Mouse (Mus musculus): ENCODE results near the gene Acvr1b. TPM values are rescaled to one million over a fixed set of nuclear protein-coding genes. Genes with fewer than 3 reads are reported as not detected.

Acvr1b gene
- polyA plus RNA-seq, 1 experiment from 2014 or later, result 6.6 TPM

DNA sequence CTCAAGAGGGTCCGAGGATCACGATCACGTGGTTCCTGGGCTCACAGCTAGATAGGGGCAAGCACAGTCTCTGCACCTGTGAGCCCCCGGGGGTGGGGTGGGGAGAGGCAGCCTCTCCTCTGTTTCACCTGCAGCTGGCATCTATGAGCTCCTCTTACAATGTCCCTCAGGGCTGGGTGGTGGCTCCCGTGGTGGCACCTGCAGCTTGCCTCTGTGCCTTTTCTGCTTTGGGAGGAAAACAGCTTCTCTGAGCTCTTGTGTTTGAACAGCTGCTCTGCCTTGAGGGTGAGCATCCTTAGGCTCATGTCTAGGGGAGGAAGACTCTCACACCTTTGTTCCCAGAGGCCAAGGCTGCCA is 61.5 kb downstream of the Acvr1b start:
- no peaks in the 10 kb centered on the region for H3K27me3 ChIP-seq (replicated peaks; ENCODE audit: insufficient read depth, low read length)
- TF ChIP-seq EP300 (IDR thresholded peaks at IDR 0.05) (no peak), CTCF (IDR thresholded peaks at IDR 0.05) (no peak)
- DNase-seq (ENCODE audit: low spot score), result no peak
- H3K4me3 ChIP-seq (ENCODE audit: low read depth, low read length), result no peak overlapping the region
- peak overlapping the region; percentile 93 for H3K27ac ChIP-seq (ENCODE audit: low read length)
- peaks cover 7% of the 10 kb centered on the region for H3K36me3 ChIP-seq (ENCODE audit: insufficient read depth, low read length)
- no peak for ATAC-seq
- 25% methylated on average over 5 of the region's 5 CpGs for WGBS
- no peak overlapping the region for H3K9ac ChIP-seq (replicated peaks; ENCODE audit: low read depth)
- H3K4me1 ChIP-seq (ENCODE audit: insufficient read depth, low read depth, low read length), result peaks cover 15% of the 10 kb centered on the region
- H3K9me3 ChIP-seq (ENCODE audit: low read length), result no peaks in the 10 kb centered on the region
- H3K4me2 ChIP-seq (replicated peaks; ENCODE audit: low read depth, low read length), result no peak overlapping the region

DNA sequence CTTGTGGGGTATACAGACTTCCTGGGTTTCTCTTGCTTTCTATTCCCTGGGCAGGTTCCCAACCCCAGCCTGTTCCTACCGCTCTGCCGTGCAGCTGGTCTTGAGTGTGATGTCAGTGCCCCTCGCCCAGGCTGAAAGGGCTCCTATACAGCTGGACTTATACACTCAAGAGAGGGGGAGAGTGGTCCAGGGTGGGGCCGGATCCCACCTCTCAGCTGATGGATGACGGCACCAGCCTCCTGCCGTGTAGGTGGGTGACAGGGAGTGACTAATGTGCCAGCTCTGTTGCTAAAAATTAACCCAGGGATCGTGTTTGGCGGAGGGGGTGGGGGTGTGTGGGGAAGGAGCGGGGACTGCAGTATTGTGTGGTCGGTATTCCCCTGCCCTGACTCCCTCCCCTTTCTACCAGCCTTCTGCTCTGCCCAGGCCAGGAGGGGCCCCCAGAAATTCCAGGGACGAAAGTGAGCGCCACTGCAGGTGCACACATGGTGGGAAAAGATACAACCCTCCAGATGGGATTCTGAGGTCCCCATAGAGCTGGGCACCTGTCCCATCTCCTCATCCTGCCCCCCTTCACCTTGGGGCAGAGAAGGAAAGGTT is 62.0 kb downstream of the Acvr1b start:
- Histone ChIP-seq H3K4me1 (ENCODE audit: insufficient read depth, low read depth, low read length) (peaks cover 16% of the 10 kb centered on the region), H3K27me3 (replicated peaks; ENCODE audit: insufficient read depth, low read length) (no peaks in the 10 kb centered on the region), H3K4me3 (ENCODE audit: low read depth, low read length) (no peak overlapping the region), H3K36me3 (ENCODE audit: insufficient read depth, low read length) (peaks cover 7% of the 10 kb centered on the region; the same call in 1 of the 2 replicates), H3K27ac (ENCODE audit: low read length) (peak overlapping the region; percentile 93), H3K9ac (replicated peaks; ENCODE audit: low read depth) (no peak overlapping the region), H3K9me3 (ENCODE audit: low read length) (no peaks in the 10 kb centered on the region), H3K4me2 (replicated peaks; ENCODE audit: low read depth, low read length) (no peak overlapping the region)
- TF ChIP-seq CTCF (IDR thresholded peaks at IDR 0.05) (no peak), EP300 (IDR thresholded peaks at IDR 0.05) (no peak)
- ATAC-seq (no peak), DNase-seq (ENCODE audit: low spot score) (peak; percentile 38)
- WGBS, result 20% methylated on average over 12 of the region's 12 CpGs

DNA sequence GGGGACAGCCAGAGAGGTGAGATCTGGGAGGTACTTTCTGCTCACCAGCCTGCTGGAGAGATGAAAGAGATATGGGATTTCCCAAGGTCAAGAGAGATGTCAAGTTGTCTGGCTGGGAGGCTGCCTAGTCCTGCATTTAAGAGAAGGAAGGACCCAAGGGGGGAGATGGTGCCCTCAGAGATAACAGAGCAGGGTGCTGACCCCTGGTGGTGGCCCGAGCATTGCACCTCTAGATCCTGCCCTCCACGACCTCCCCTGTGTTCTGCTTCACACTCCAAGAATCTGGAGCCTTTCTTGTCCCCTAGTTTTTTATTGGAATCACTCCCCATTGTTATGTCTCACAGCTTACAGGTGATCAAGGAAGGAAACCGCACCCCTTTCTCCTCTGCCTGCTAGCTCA is 63.0 kb downstream of the Acvr1b start:
- DNase-seq (ENCODE audit: low spot score) (peak; percentile 84), ATAC-seq (no peak)
- H3K27ac ChIP-seq (ENCODE audit: low read length), result no peak overlapping the region
- H3K4me3 ChIP-seq (ENCODE audit: low read depth, low read length), result no peak overlapping the region
- no peaks in the 10 kb centered on the region for H3K9me3 ChIP-seq (ENCODE audit: low read length)
- no peak overlapping the region for H3K9ac ChIP-seq (replicated peaks; ENCODE audit: low read depth)
- peaks cover 22% of the 10 kb centered on the region for H3K4me1 ChIP-seq (ENCODE audit: insufficient read depth, low read depth, low read length)
- no peak overlapping the region for H3K4me2 ChIP-seq (replicated peaks; ENCODE audit: low read depth, low read length)
- H3K36me3 ChIP-seq (ENCODE audit: insufficient read depth, low read length), result no peaks in the 10 kb centered on the region
- 8% methylated on average over 3 of the region's 3 CpGs for WGBS
- H3K27me3 ChIP-seq (replicated peaks; ENCODE audit: insufficient read depth, low read length), result no peaks in the 10 kb centered on the region
- TF ChIP-seq CTCF (IDR thresholded peaks at IDR 0.05) (peak; percentile 92), EP300 (IDR thresholded peaks at IDR 0.05) (no peak)

GRCm38 (mm10) chr15:101238885-101239511 is 65.1 kb downstream of the Acvr1b start:
- DNase-seq (ENCODE audit: low spot score) (peak; percentile 70), ATAC-seq (peak; percentile 23)
- Histone ChIP-seq H3K36me3 (ENCODE audit: insufficient read depth, low read length) (no peaks in the 10 kb centered on the region), H3K4me1 (ENCODE audit: insufficient read depth, low read depth, low read length) (peaks cover 15% of the 10 kb centered on the region), H3K27ac (ENCODE audit: low read length) (no peak overlapping the region), H3K4me2 (replicated peaks; ENCODE audit: low read depth, low read length) (peak overlapping the region; percentile 43), H3K4me3 (ENCODE audit: low read depth, low read length) (no peak overlapping the region), H3K27me3 (replicated peaks; ENCODE audit: insufficient read depth, low read length) (no peaks in the 10 kb centered on the region), H3K9ac (replicated peaks; ENCODE audit: low read depth) (no peak overlapping the region), H3K9me3 (ENCODE audit: low read length) (no peaks in the 10 kb centered on the region)
- no peak for TF ChIP-seq EP300 (IDR thresholded peaks at IDR 0.05)
- peak; percentile 84 for TF ChIP-seq CTCF (IDR thresholded peaks at IDR 0.05)
- 7% methylated on average over 28 of the region's 28 CpGs for WGBS

DNA sequence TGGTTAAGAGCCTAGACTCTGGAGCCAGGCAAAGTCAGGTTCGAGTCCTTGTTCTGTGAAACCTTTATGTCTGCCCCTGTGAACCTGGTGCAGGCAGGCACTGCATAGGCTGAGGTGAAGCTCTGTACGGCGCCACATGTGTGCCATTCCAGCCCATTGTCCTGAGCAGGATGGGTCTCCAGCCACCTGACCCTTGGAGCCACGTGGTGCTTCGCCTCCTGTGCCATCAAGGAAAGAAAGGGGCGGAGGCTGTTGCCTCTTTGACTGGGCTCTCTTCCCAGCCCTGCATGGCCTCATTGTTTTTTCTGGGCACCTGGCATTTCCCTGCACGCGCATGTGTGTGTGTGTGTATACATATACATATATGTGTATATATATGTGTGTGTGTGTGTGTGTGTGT is 66.0 kb downstream of the Acvr1b start:
- Histone ChIP-seq H3K36me3 (ENCODE audit: insufficient read depth, low read length) (no peaks in the 10 kb centered on the region), H3K27me3 (replicated peaks; ENCODE audit: insufficient read depth, low read length) (no peaks in the 10 kb centered on the region), H3K4me3 (ENCODE audit: low read depth, low read length) (no peak overlapping the region), H3K9ac (replicated peaks; ENCODE audit: low read depth) (no peak overlapping the region), H3K27ac (ENCODE audit: low read length) (no peak overlapping the region), H3K4me1 (ENCODE audit: insufficient read depth, low read depth, low read length) (peaks cover 15% of the 10 kb centered on the region), H3K4me2 (replicated peaks; ENCODE audit: low read depth, low read length) (no peak overlapping the region), H3K9me3 (ENCODE audit: low read length) (no peaks in the 10 kb centered on the region)
- TF ChIP-seq EP300 (IDR thresholded peaks at IDR 0.05) (no peak), CTCF (IDR thresholded peaks at IDR 0.05) (no peak)
- ATAC-seq (no peak), DNase-seq (ENCODE audit: low spot score) (no peak)
- 60% methylated on average over 8 of the region's 8 CpGs for WGBS

DNA sequence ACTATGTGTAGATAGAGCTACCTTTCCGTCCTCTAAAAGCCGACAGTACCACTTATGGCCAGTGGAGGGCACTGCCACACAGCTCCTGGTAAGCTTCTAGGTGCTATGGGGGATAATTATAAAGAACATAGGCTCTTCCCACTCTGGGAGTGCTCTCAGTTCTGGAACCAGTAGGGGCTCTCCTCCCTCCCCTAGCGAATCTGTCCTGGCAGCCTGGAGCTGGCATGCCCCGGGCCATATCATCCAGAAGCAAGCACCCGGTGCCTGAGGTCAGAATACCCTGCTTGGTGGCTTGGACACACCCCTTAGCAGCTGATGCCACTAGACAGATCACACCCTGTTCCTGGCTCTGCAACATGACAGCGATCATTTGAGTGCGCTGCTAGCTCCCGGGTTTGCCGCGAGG is 66.9 kb downstream of the Acvr1b start:
- peak overlapping the region; percentile 53 for H3K4me2 ChIP-seq (replicated peaks; ENCODE audit: low read depth, low read length)
- under 1% methylated on average over 10 of the region's 10 CpGs for WGBS
- H3K9ac ChIP-seq (replicated peaks; ENCODE audit: low read depth), result no peak overlapping the region
- TF ChIP-seq CTCF (IDR thresholded peaks at IDR 0.05), result peak; percentile 96
- TF ChIP-seq EP300 (IDR thresholded peaks at IDR 0.05), result no peak
- H3K4me3 ChIP-seq (ENCODE audit: low read depth, low read length), result 0 out of 2 replicates have a peak overlapping the region, but pooled peaks have one; percentile 12
- H3K27me3 ChIP-seq (replicated peaks; ENCODE audit: insufficient read depth, low read length), result no peaks in the 10 kb centered on the region
- H3K4me1 ChIP-seq (ENCODE audit: insufficient read depth, low read depth, low read length), result peaks cover 9% of the 10 kb centered on the region; the same call in 1 of the 2 replicates
- ATAC-seq (peak; percentile 75), DNase-seq (ENCODE audit: low spot score) (peak; percentile 95)
- H3K9me3 ChIP-seq (ENCODE audit: low read length), result no peaks in the 10 kb centered on the region
- H3K27ac ChIP-seq (ENCODE audit: low read length), result peak overlapping the region; percentile 52; the same call in 1 of the 2 replicates
- no peaks in the 10 kb centered on the region for H3K36me3 ChIP-seq (ENCODE audit: insufficient read depth, low read length)

Data from lung, postnatal 0 days (tissue).